Mouse (Mus musculus) MN1 (cell line): ENCODE measurements around the gene Tmem120b.

ENCODE experiments used
- DNase-seq: peaks from one replicate; pipeline ENCODE4 v3.0.0-alpha.2; 2016; ENCODE audit warnings: low spot score

The Tmem120b gene

DNA sequence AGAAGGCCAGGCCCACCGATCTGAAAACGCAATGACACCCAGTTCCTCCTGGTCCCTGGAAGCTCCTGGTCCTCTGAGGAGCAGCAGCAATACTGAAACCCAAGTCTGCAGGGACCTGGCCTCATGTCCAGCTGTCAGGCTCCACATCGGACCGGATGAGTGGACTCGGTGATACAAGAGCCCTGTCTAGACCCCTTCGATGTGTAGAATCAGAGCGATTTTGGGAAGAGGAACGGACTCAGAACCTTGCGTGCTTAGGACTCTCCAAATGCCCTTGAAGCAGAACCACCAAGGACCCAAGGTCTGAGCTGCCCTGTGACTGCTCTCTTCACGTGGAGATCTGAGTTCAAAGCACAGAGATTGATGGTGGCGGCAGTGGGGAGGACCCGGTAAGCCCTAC is at the start of gene Tmem120b:
TSS of gene Tmem120b (plus strand) at position 301 of the 400 bp plus-strand sequence.
- DNase-seq = no peak

DNA sequence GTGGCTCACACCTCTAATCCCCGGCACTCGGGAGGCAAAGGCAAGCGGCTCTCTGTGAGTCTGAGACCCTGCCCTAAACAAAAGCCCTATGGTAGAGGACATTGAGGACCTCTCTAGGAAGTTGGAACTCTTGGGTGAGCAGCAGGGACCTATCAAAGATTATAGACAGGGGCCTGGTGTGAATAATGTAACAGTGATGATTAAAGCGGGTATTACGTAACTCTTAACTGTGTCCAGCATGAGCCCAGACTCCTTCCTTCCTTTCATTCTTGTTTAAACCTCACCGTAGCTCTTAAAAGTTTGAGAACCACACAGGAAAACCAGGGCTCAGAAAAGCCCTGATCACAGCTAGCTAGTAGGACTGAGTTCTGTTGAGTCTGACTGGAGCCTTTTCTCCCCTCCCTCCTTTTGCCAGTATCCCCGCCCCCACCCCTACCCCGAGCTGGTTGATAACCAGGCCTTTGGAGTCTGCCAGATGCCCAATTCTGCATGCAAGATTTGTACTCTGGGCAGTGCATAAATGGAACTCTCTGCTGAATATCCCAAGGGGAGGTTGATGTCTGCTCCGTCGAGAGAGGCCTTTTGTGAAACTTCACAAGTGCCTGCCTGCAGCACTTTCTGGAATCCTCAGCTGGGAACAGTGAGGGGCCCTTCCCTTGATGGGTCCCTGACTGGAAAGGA is 48.7 kb upstream of the Tmem120b start:
- DNase-seq = peak; percentile 40

DNA sequence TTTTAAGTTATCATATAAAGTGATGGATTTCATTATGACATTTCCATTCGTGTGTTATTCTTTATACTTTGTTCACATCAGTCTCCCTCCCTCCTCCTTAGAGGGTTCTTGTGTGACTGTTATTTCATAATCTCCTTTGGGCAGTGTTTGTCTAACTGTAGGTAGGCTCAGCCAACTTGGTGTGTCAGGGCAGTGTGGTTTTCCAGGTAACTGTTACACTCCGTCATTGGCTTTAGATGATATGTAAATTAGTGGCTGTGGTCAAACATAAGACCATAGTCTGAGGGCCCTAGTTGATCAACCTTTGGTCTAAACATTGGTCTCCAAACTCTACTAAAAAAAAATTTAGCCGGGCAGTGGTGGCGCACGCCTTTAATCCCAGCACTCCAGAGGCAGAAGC is 47.8 kb upstream of the Tmem120b start:
- DNase-seq = no peak

- no peak for DNase-seq
These were observed 46.8 kb upstream of the Tmem120b start for GRCm38 (mm10) chr5:123021438-123021837.

DNA sequence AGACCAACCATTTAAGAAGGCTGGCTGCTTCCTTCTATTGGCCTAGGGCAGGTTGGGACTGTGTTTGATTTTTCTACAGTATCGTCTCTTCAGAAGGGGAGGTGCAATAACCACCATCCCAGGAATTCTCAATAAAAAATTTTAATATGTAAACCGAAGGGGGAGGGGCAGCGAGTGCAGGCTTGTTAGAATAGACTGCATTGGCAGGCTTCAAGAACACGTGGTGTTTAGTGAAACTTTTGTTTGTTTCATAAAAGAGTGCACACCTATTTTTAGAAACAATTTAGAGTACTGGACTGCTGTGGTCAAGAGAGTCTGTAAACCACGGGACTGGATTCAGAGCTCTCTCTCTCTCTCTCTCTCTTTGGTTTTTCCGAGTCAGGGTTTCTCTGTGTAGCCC is 45.2 kb upstream of the Tmem120b start:
- no peak for DNase-seq

- DNase-seq = no peak
These were observed 43.9 kb upstream of the Tmem120b start for GRCm38 (mm10) chr5:123024312-123024711.

DNA sequence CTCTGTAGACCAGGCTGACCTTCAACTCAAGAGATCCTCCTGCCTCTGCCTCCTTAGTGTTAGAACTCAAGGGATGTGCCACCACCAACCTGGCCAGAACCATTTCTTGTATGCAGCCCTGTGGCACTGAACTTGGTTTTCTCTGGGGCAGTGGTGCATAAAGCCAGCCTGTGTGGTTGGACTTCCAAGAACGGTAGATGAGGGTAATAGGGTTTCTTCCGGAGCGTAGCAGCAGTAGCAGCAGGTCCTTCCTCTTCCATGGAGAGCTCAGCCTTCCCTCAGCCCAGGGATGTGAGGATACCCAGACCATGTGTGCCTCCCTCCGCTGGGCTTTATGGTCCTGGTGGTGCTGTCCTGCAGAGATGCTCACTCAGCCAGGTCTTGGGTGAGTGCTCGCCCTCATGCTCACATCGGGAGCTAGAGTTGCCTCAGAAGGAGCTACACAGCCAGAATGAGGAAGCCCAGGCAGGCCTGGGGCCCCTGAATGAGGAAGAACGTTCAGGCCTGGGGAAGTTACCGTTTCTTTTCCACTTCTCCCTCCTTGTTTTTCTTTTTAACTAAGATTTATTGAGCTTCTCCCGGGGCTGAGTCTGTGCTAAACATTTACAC is 43.1 kb upstream of the Tmem120b start:
- DNase-seq = no peak

DNA sequence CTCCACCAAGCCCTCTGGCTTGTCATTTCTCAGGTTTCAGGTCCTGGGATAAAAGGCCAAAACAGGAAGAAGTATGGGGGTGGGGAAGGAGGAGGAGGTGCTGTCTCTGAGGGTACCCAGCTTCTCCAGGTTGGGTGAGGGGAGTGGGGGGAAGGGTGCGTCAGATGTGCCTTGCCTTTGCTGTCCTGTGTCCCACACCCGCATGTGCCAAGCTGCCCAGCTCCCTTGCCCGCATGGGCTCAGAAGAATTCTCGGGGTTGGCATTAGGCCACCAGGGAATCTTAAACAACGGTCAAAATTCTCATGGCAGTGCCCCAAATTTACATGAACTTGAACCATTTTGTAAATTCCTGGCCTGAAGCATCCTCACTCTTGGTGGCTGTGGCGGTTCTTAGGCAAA is 41.8 kb upstream of the Tmem120b start:
- DNase-seq = no peak

- no peak for DNase-seq
These were observed 40.8 kb upstream of the Tmem120b start for GRCm38 (mm10) chr5:123027436-123027835.

DNA sequence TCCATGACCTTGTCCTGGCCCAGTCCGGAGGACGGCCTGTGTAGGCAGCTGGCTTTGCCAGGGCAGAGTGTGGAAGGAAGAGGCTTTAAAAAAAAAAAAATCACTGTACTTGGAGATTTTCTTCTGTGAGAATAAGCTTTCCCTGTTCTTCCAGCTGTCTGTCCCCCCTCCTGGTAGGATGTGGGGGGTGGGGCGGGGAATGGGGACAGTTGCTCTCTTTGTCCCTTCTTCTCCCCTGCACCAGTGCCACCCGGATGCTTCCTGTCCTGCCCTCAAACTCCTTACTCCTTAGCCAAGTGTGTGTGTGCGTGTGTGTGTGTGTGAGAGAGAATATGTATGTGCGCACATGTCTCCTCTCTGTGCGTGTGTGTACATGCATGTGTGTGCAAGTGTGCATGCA is 38.5 kb upstream of the Tmem120b start:
- no peak for DNase-seq

DNA sequence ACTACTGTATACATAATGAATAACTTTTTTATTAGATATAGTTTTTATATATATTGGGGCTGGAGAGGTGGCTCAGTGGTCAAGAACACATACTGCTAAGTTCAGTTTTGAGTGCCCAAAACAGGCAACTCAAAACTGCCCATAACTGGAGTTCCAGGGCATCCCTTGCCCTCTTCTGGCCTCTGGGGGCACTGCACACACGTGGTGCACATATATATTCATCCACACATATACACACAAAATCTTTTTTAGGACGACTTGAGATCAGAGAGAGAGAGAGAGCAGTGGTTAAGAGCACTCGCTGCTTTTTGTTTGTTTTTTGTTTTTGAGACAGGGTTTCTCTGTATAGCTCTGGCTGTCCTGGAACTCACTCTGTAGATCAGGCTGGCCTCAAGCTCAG is 36.9 kb upstream of the Tmem120b start:
- DNase-seq = no peak

GRCm38 (mm10) chr5:123033646-123034160 is 34.5 kb upstream of the Tmem120b start:
- DNase-seq = no peak

DNA sequence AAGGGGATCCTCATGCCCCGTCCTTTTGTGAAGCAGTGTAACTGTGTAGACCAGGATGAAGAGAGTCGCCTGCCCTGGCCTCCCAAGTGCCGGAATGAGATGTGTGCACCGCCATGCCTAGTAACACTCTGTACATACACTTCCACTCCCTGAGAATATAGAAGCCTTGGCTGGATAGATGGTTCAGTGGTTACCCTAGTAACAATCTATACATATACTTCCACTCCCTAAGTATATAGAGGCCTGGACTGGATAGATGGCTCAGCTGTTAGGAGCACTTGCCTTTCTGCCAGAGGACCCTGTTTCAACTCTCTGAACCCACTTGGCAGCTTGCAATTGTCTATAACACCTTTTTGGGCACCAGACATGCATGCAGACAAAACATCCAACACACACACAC is 33.1 kb upstream of the Tmem120b start:
- no peak for DNase-seq

- no peak for DNase-seq
These were observed 32.7 kb upstream of the Tmem120b start for GRCm38 (mm10) chr5:123035564-123035963.

DNA sequence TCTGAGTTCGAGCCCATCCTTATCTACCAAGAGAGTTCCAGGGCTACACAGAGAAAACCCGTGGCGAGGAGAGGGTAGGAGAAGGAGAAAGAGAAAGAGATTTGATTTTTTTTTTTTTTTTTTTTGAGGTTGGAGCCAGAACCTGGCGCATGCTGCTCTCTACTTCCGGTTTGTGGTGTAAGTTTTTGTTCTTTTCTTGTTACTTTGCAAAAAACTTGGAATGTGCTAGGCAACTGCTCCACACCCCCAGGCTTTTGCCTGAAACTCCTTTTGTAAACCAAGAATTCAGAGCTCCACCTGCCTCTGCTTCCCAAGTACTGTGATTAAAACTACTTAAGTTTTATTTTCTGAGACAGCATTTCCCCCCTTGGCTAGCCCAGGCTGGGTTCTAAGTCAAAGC is 30.1 kb upstream of the Tmem120b start:
- DNase-seq = no peak

- no peak for DNase-seq
These were observed 29.0 kb upstream of the Tmem120b start for GRCm38 (mm10) chr5:123039120-123039752.

DNA sequence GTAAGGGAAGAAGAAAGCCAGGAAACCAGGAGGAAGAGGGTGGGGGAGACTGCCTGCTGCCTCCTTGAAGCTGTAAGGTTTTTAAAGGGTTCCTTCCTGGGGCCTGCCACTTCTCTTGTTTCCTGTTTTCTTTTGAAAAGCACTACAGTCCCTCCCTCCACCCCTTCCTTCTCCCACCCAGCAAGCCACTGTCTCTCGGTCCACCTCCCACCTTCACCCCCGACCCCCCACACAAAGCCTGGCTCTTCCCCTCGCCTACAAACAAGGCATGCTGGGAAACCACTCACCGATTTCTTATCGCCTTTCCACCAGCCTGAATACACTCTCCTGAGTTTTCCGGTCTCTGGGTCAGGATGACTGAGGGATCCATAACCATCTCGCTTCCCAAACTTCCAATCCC is 27.4 kb upstream of the Tmem120b start:
- DNase-seq = no peak

GRCm38 (mm10) chr5:123043856-123044255 is 24.4 kb upstream of the Tmem120b start:
- DNase-seq = no peak

GRCm38 (mm10) chr5:123045561-123046295 is 22.5 kb upstream of the Tmem120b start:
- peak; percentile 60 for DNase-seq

GRCm38 (mm10) chr5:123046916-123047315 is 21.3 kb upstream of the Tmem120b start, which contains the start of gene Morn3:
Morn3 (minus strand) TSS chr5:123047016.
- no peak for DNase-seq

GRCm38 (mm10) chr5:123049271-123049670 is 18.9 kb upstream of the Tmem120b start:
- peak; percentile 21 for DNase-seq

DNA sequence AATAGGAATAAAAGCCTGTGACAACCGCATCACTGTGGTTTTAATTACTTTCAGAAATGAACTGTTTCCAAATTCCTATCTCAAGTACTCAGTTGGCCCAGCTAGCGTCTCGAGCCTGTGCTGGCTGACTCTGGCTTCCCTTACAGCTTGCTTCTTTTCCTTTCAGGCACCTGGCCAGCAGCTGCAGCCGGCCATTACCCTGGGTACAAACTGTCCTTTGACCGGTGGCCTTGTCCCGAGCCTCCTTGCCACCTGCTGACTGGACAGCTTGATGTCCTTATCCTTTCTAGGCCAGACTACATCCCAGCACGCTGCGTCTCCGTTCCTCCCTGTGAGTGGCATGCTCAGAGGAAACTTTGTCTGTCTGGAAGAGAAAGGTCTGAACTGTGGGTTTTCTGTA is 17.3 kb upstream of the Tmem120b start:
- no peak for DNase-seq
